Mouse (Mus musculus) liver, adult 2 months (tissue): Measurements from ENCODE around the gene Tnfrsf25.

Experiments used
- CTCF ChIP-seq: fragments of 200-500 bp; IDR thresholded peaks from 2 replicates; pipeline ENCODE4 v1.5.1; 2011; ENCODE audit warnings: low read depth, low read length, control low read depth
- POLR2A ChIP-seq: fragments of 200-500 bp; IDR thresholded peaks from 2 replicates; pipeline ENCODE4 v1.6.1; 2011; ENCODE audit warnings: low read length, control low read depth; ENCODE audit not compliant: insufficient read depth; ENCODE audit errors: extremely low read depth

DNA sequence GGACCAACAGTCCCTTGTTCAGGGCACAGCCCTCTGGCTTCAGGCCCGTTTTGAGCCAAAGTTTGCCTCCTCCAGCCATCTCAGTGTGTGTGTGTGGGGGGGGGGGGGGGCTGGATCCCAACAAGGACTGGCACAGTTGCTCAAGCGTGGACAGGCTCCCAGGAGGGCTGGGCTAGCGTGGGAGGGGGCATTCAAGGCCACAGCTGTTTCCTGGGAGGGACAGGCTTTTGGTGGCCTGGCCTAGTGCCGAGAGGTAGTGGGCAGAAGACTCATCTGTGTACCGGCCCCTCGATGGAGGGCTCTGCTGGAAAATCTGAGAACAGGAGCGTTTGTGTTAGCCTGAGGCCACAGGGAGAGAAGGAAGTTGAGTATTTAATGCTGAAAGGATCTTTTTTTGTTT lies 35.8 kb upstream of the Tnfrsf25 start:
- no peak for TF ChIP-seq CTCF
- no peak for TF ChIP-seq POLR2A
